Mouse (Mus musculus): ENCODE data around the gene Trim34a.
A peak's percentile ranks its signal among the peaks of the same experiment; 100 is the strongest.
"Not testable (repeated sequence)": the region's sequence is repeated elsewhere in the genome, so short reads cannot be mapped to it uniquely, and the experiment has no call there.

Trim34a gene

DNA sequence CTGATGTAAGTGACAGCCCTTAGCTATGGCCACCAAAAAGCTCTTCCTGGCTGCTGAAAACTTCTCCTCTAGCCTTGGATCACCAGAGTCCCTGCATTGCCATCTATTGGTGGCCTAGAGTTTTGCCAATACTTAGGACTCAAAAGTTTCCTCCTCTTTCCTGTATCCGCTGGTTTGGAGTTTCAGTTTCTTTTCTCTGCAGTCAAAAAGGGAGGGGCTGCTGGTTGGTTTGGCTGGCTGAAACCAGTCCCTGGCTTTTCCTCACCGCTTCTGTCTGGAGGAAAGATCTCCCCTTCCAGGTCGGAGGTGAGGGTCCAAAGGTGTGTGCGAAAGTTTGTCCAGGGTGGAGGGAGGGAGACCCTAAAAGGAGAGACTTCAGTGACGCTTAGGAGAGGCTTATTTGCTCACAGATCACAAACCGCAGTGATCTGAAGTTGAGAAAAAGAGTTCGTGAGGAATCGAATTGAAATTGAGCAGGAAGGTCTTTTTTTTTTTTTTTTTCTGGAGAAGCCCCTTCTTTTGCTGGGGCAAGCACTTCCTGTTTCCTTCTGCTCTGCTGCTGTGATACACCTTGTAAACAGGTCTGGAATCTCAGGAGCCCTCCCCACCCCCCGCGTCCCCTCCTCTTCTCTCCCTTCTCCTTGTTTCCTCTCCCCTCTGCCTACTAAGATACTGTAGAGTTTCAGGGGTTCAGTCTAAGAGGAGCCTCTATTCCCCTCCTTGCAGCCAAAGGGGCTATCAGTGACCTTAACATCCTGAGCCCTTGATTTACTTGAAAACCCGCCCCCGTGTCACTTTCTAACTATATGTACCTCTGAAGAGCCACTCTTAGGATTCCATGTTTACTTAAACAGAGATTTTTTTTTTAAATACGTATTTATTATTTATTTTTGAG lies at the start of gene Trim34a:
Trim34a (plus strand) TSS at position 171 of the 895 bp plus-strand sequence.
- DNase-seq (ENCODE audit: low spot score) = peak; percentile 51

DNA sequence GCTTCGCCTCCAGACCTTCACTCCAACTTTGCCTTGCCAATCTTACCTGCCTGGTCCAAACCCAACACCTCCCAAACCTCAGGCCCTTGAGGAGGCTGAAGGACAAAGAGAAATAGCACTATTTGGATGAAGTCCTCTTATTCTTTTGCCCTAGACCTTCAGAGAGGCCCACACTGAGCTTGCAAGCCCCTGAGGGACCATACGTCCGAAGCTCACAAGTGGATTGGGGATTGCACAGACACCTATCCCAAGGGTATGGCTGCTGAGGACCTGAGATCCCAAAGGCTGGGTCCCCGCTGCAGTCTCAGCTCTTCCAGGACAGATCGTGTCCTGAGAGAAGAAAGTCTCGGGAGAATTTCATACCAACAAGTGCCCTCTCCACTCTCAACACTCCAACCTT lies 48.4 kb upstream of the Trim34a start, which contains the start of gene Olfr649:
Olfr649 (minus strand) TSS at position 101 of the 400 bp plus-strand sequence.
- DNase-seq (ENCODE audit: low spot score) = no peak

DNA sequence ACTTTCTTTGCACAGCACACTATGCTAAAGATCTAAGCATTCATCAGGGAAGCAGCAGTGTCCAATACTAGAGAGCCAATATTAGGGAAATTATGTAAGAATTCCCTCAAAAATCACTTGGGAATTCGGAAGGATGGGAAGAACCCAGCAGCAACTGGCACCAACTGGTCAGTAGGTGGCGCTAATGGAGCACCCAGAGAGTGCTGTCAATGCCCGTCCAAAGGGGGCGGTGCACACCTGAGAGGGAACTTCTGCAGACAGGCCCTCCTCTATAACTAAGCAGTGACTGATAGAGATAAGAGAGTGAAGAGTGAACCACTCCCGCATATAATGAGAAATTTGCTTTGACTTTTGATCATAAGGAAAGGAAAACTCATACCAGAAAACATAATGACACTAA lies 44.4 kb upstream of the Trim34a start:
- peak; percentile 38 for DNase-seq (ENCODE audit: low spot score)

DNA sequence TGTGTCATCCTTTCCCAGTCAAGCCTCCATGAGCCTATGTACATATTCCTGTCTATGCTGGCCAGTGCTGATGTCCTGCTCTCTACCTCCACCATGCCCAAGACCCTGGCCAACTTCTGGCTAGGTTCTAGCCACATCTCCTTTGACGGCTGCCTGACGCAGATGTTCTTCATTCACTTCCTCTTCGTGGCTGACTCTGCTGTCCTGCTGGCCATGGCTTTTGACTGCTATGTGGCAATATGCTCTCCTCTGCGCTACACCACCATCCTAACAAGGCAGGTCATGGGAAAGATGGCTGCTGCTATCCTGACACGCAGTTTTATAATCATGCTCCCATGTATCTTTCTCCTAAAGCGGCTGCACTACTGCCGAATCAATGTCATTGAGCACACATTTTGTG lies 38.1 kb upstream of the Trim34a start:
- DNase-seq (ENCODE audit: low spot score) = no peak

DNA sequence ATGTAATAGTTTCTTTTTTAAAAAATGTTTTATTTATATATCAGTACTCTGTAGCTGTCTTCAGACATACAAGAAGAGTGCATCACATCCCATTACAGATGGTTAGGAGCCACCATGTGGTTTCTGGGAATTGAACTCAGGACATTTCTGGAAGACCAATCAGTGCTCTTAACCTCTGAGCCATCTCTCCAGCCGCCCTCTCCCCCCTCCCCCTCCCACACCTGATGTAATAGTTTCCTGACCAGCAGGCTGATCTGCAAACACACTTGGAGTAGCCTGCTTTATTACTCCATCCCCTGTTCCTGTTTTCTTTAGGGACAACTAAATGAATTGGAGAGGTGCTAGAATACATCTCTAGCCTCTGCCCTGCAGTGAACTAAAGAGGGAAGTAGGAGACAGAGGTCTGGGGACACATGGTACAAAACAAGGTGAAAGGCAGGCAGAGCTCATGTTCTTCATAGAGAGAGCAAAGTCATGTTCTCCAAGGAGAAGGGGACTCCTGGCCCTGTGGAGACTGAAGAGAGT lies 28.2 kb upstream of the Trim34a start:
- no peak for DNase-seq (ENCODE audit: low spot score)

DNA sequence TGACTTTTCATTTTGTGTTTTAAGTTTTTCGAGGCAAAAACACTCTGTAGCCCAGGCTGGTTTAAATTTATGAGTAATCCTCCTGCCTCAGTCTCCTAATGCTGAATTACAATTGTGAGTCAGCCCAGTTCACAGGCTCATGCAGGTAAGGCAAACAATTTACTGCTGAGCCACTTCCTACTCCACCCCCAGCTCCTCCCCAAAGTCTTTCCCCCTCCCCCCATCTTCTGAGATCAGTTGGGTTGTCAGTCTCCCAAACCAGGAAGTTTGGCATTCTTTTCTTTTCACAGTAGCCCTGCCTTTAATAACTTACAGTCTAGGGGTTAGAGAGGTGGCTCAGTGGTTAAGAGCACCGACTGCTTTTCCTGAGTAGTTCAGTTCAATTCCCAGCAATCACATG lies 26.4 kb upstream of the Trim34a start:
- no peak for DNase-seq (ENCODE audit: low spot score)

DNA sequence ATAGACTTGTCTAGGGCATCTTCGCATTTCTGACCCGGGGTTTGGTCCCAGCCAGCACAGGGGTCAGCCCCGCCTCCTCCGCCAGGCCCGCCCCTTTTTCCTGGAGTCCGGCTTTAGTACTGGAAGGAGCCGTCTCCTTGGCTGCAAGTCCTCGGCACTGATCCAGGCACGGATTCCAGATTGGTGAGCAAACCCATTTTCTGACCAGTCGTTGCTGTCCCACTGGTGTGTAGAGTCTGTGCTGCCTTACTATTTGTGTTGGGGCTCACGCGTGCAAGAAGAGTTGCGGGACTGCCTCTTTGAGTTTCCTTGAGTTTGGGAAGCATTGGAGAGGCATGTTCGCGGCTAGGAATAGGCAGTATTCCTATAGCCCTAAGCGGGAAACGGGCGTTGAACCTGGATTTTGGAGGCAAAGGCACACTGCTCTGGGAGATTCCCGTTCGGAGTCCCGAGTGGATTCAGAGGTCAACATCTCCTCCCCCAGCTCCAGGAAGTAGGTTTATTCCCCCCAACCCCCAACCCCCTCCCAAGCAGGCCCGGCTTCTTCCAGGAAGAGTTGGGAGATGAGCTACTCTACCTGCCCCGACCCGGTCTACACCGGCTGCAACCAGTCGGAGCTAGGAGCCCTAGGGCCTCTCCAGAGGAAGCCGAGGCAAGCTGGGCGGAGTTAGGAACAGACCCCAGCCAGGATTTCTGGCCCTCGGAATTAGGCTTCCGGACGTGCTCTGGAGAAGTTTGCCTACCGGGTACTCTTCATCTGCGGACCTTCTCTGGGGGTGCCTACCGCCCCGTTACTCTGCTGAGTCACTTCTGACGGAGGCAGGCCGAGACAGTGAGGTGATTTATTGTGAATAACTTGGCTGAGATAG lies 25.3 kb upstream of the Trim34a start, which contains the start of gene Trim6:
Trim6 (plus strand) TSS at position 93 of the 869 bp plus-strand sequence.
- no peak for DNase-seq (ENCODE audit: low spot score)

DNA sequence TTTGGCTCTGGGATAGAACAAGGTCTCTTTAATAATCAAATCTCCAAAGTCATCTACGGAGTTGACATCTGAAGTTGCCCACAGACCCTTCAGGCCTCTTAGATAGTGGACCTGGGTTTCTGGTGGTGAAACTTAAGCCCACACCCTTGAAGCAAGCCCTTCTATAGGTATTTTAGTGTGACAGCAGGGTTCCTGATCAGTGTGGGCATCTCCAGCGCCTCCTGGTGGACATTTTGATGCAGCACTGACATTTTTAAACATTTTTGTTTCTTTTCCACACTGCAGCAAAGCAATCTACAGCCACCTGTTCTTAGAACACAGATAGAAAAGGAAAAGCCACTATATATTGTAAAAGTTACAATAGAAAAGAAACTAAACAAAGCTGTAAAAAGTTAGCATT lies 13.1 kb upstream of the Trim34a start:
- DNase-seq (ENCODE audit: low spot score) = no peak

DNA sequence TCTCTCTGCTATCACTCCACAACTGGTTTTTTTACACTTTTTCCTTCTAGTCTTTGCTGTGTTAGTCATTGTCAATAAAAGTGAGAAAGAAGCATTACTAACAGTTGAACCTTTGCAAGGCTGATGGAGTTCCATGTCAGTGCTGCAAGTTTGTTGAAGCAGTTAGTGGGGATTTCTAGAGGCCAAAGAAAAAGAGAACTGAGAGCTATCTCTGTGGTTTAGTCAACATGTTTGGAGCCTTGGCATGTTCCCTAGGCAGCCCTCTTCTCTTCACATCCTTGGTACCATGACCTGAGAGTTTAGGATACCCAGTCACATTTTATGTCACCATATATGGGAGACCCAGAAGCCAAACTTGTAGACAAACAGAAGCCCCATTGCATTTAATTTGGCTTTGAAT lies 3.4 kb upstream of the Trim34a start:
- DNase-seq (ENCODE audit: low spot score) = no peak

DNA sequence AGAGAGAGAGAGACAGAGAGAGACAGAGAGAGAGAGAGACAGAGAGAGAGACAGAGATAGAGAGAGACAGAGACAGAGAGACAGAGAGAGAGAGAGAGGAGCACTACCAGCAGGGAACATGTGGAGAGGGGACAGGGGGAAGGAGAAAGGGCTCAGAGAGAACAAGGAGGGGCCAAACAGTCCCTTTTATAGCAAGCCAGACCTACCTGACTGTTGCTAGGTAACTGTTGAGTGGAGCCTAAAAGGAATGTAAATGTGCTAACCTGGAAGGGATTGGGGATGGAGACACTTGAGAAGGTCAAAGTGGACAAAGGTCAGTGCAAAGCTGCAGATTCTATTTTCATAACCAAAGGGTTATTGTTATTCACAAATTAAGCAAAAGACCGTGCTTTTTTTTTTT lies 641 bp upstream of the Trim34a start:
- DNase-seq (ENCODE audit: low spot score) = no peak

DNA sequence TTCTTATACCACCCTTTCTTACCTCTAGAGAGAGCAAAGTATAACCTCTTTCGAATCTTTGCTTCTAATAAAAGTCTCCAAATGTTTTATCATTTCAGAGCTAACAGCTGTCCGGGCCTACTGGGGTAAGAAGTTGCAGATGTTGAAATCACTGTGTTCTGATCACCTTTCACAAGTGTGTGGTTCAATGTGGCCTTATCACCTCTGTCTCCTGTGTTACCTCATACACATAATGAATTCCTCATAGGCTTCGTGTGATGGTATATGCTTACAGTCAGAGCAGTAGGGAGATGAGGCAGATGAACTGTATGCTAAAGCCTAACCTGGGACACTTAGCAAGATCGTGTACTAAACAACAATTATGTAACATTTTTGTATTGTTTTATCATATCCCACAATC lies 16.1 kb downstream of the Trim34a start:
- not testable (repeated sequence) for DNase-seq (ENCODE audit: low spot score)

DNA sequence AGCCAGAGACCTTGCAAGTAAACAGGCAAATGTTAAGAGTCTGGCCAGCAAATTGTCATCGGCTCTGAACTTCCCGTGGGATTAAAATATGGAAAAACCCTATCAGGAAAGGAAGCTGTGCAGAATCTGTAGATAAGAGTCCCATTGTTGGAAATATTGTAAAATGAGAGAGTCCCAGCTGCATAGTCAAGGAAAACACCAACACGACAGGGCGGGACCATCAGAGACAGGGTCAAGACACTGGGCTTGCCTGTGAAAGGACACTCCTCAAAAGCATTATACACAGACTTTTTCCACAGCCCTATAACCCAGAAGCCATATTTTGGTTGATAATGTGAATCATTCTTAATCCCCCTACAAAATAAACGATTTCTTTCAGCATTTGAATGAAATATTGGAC lies 21.1 kb downstream of the Trim34a start:
- DNase-seq (ENCODE audit: low spot score) = not testable (repeated sequence)

DNA sequence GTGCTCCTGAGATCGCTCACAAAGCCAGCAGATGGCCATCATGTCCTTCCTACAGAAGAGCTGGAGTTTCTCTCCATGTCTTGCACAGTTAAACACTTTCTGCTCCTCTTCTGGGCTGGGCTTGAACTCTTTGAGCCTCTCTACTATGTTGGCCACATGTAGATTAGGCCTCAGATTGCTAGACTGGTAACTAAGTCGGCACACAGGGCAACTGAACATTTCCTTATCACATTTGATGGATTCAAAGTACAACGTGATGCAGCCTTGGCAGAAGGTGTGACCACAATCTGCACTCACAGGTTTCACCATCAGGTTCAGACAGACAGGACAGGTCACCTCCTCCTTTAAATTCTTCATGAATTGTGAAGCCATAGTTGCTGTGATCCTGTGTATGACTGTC lies 35.1 kb downstream of the Trim34a start:
- not testable (repeated sequence) for DNase-seq (ENCODE audit: low spot score)

DNA sequence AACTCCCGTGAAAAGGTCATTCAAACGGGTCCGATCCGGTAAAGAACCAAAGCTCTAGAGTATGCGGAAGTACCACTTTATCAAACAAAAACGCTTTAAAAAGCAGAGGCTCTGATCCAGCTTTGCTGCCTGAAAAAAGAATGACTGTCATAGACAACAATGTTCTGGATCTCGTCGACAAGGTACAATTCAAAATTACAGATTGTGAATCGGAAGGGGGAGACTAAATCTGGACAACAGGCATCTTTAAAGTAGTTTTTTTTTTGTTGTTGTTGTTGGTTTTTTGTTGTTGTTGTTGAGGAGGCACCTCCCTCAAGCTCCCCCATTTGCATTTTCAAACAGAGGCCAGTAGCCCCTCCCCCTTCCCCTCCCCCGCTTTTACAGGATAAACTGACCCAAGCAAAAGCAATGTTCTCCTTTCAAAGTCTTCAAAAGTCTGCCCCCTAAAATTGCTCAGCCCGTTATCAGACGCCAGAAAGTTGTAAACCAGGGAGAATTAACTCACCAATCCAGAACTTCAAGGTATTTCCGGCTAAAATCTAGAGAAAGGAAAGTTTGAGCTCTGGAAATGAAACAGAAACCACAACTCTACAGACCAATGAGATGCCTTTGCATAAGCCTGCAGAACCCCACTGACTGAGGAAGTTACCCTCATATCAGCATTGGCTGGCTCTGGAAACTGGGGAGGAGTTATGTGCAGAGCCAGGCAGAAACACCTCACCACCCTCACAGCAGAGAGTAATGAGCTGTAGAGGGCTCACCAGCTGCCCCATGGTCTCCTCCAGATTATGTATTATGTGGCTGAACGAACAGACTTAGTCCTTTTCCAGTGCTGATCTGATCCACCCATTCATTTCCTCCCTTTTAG lies 43.6 kb downstream of the Trim34a start, which contains the start of gene Trim5:
Trim5 (minus strand) TSS at position 519 of the 868 bp plus-strand sequence.
- DNase-seq (ENCODE audit: low spot score) = peak; percentile 0

DNA sequence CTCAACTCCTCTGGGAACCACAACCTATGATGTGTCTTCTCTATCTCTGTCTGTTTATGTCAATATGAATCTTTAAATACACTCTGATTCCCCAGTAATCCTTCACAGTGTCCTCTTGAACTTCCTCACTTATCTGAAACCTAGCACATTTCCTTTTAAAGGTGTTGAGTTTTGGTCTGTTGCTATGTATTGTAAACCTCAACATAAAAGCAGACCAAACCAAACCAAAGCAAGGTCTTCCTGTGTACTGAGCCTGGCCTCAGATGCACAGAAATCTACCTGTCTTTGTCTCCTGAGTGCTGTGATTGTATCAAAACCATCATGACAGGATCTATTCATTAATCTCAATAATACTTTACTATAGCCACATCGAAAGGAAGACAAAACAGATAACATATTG lies 46.4 kb downstream of the Trim34a start:
- DNase-seq (ENCODE audit: low spot score) = no peak

DNA sequence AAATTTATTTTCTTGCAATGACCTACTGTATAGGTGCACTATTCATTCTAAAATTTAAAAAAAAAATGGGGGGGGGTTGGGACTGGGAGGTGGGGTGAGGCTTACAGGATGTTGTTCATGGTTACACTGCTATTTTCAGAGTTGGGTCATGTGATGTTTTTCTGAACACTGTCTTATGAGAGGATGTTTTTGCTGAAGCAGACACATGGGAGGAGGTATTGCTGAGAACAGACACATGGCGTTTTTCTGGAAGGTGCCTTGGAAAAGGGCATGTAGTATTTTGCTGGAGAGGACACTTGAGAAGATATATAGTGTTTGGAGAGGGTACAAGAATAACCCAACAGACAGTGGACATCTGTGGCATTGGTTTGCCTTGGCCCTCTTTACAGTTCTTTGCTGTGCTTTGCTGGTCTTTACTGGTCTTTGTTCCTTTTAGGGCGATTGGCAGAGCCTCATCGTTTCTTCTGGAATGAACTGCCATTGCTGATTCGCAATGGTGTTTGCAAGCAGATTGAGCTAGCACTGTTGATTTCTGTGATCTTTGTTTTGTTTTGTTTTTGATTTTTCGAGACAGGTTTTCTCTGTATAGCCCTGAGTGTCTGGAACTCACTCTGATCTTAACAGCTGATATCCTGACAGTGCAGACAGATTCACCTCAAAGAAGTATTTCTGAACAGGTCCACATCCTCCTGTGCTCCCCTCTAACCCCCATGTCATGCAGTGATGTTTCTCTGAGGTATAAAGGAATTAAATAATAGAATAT lies 47.6 kb downstream of the Trim34a start:
- no peak for DNase-seq (ENCODE audit: low spot score)
